Mouse (Mus musculus): ENCODE data around the gene Nutm2. TPM values are rescaled to one million over a fixed set of nuclear protein-coding genes. Genes with fewer than 3 reads are reported as not detected.
"Not testable (repeated sequence)": the region's sequence is repeated elsewhere in the genome, so short reads cannot be mapped to it uniquely, and the experiment has no call there.

The Nutm2 gene
- total RNA-seq, 1 experiment: not detected

GRCm38 (mm10) chr13:50453426-50453825 is 13.7 kb upstream of the Nutm2 start:
- H3K9ac ChIP-seq (ENCODE audit: insufficient read depth, low read depth, low read length, poor library complexity, severe bottlenecking): no peak overlapping the region
- H3K27ac ChIP-seq (ENCODE audit: insufficient read depth, low read depth, low read length, poor library complexity, severe bottlenecking): peak overlapping the region; percentile 75
- H3K36me3 ChIP-seq (ENCODE audit: control insufficient read depth, insufficient read depth, low read length, poor library complexity, severe bottlenecking): no peaks in the 10 kb centered on the region
- TF ChIP-seq CHD2 (IDR thresholded peaks at IDR 0.05; ENCODE audit: low read depth, low read length) (no peak), ZNF384 (IDR thresholded peaks at IDR 0.05; ENCODE audit: low read depth, low read length) (no peak), HCFC1 (IDR thresholded peaks at IDR 0.05; ENCODE audit: borderline replicate concordance, insufficient read depth, low read length) (no peak), MAFK (IDR thresholded peaks at IDR 0.05; ENCODE audit: insufficient read depth, low read depth, low read length) (no peak), ZC3H11A (IDR thresholded peaks at IDR 0.05; ENCODE audit: borderline replicate concordance, low read depth, low read length) (no peak)
- H3K4me3 ChIP-seq (ENCODE audit: insufficient read depth in 1 of 2, low read depth in 1 of 2, low read length in 2 of 2, poor library complexity in 1 of 2, severe bottlenecking in 1 of 2): no peak overlapping the region
- peaks cover 11 to 13% of the 10 kb centered on the region in 2 experiments; a peak in 3 of 4 replicates for H3K4me1 ChIP-seq (ENCODE audit: control insufficient read depth in 2 of 2, insufficient read depth in 2 of 2, low read length in 2 of 2, poor library complexity in 1 of 2)
- in situ Hi-C loops (cut with MboI; ENCODE audit: low sequenced_read_pairs in 2 of 2, unreplicated experiment in 2 of 2): no loop called here
- H3K9me3 ChIP-seq (ENCODE audit: control insufficient read depth, insufficient read depth, low read depth, low read length): no peaks in the 10 kb centered on the region
- DNase-seq (ENCODE audit: low read depth, low spot score): no peak

- H3K27ac ChIP-seq (ENCODE audit: insufficient read depth, low read depth, low read length, poor library complexity, severe bottlenecking): peak overlapping the region; percentile 79; the same call in 1 of the 2 replicates
- in situ Hi-C loops (cut with MboI; ENCODE audit: low sequenced_read_pairs in 2 of 2, unreplicated experiment in 2 of 2); H3K9me3 ChIP-seq (ENCODE audit: control insufficient read depth, insufficient read depth, low read depth, low read length); H3K4me3 ChIP-seq (ENCODE audit: insufficient read depth in 1 of 2, low read depth in 1 of 2, low read length in 2 of 2, poor library complexity in 1 of 2, severe bottlenecking in 1 of 2); H3K36me3 ChIP-seq (ENCODE audit: control insufficient read depth, insufficient read depth, low read length, poor library complexity, severe bottlenecking); H3K9ac ChIP-seq (ENCODE audit: insufficient read depth, low read depth, low read length, poor library complexity, severe bottlenecking): not testable (repeated sequence)
- peaks cover 15 to 19% of the 10 kb centered on the region in 2 experiments; a peak in 3 of 4 replicates for H3K4me1 ChIP-seq (ENCODE audit: control insufficient read depth in 2 of 2, insufficient read depth in 2 of 2, low read length in 2 of 2, poor library complexity in 1 of 2)
- peak; percentile 47 for DNase-seq (ENCODE audit: low read depth, low spot score)
Observed at GRCm38 (mm10) chr13:50460433-50460832, 6.7 kb upstream of the Nutm2 start.

GRCm38 (mm10) chr13:50464621-50465562 is 2.2 kb upstream of the Nutm2 start:
- in situ Hi-C loops (cut with MboI; ENCODE audit: low sequenced_read_pairs in 2 of 2, unreplicated experiment in 2 of 2): no loop called here
- no peak overlapping the region for H3K27ac ChIP-seq (ENCODE audit: insufficient read depth, low read depth, low read length, poor library complexity, severe bottlenecking)
- no peak for DNase-seq (ENCODE audit: low read depth, low spot score)

GRCm38 (mm10) chr13:50488510-50488909 is 21.4 kb downstream of the Nutm2 start:
- H3K9me3 ChIP-seq (ENCODE audit: control insufficient read depth, insufficient read depth, low read depth, low read length); in situ Hi-C loops (cut with MboI; ENCODE audit: low sequenced_read_pairs in 2 of 2, unreplicated experiment in 2 of 2); H3K4me3 ChIP-seq (ENCODE audit: insufficient read depth in 1 of 2, low read depth in 1 of 2, low read length in 2 of 2, poor library complexity in 1 of 2, severe bottlenecking in 1 of 2): not testable (repeated sequence)

More at GRCm38 (mm10) chr13:50464621-50465562, 2.2 kb upstream of the Nutm2 start:
- no peaks in the 10 kb centered on the region for H3K9me3 ChIP-seq (ENCODE audit: control insufficient read depth, insufficient read depth, low read depth, low read length)
- H3K9ac ChIP-seq (ENCODE audit: insufficient read depth, low read depth, low read length, poor library complexity, severe bottlenecking): peak overlapping the region; percentile 46; the same call in 1 of the 2 replicates
- peak overlapping the region; percentile 40 to 55 for H3K4me3 ChIP-seq (ENCODE audit: insufficient read depth in 1 of 2, low read depth in 1 of 2, low read length in 2 of 2, poor library complexity in 1 of 2, severe bottlenecking in 1 of 2)
- peaks cover 11 to 16% of the 10 kb centered on the region in 2 experiments; a peak in 3 of 4 replicates for H3K4me1 ChIP-seq (ENCODE audit: control insufficient read depth in 2 of 2, insufficient read depth in 2 of 2, low read length in 2 of 2, poor library complexity in 1 of 2)
- TF ChIP-seq ZNF384 (IDR thresholded peaks at IDR 0.05; ENCODE audit: low read depth, low read length) (no peak), MAFK (IDR thresholded peaks at IDR 0.05; ENCODE audit: insufficient read depth, low read depth, low read length) (no peak), ZC3H11A (IDR thresholded peaks at IDR 0.05; ENCODE audit: borderline replicate concordance, low read depth, low read length) (no peak), HCFC1 (IDR thresholded peaks at IDR 0.05; ENCODE audit: borderline replicate concordance, insufficient read depth, low read length) (no peak), CHD2 (IDR thresholded peaks at IDR 0.05; ENCODE audit: low read depth, low read length) (no peak)
- H3K36me3 ChIP-seq (ENCODE audit: control insufficient read depth, insufficient read depth, low read length, poor library complexity, severe bottlenecking): no peaks in the 10 kb centered on the region

More at GRCm38 (mm10) chr13:50488510-50488909, 21.4 kb downstream of the Nutm2 start:
- DNase-seq (ENCODE audit: low read depth, low spot score); H3K36me3 ChIP-seq (ENCODE audit: control insufficient read depth, insufficient read depth, low read length, poor library complexity, severe bottlenecking); H3K4me1 ChIP-seq (ENCODE audit: control insufficient read depth in 2 of 2, insufficient read depth in 2 of 2, low read length in 2 of 2, poor library complexity in 1 of 2); H3K9ac ChIP-seq (ENCODE audit: insufficient read depth, low read depth, low read length, poor library complexity, severe bottlenecking); H3K27ac ChIP-seq (ENCODE audit: insufficient read depth, low read depth, low read length, poor library complexity, severe bottlenecking): not testable (repeated sequence)

Measured in ES-E14 (cell line).